Mouse (Mus musculus): ENCODE measurements around the gene Ush1c. TPM values are rescaled to one million over a fixed set of nuclear protein-coding genes. Genes with fewer than 3 reads are reported as not detected.

The Ush1c gene
- polyA plus RNA-seq, 1 experiment from 2014 or later = 2.5 TPM

GRCm38 (mm10) chr7:46240091-46240490, 1.8 kb upstream of the Ush1c start:
- no peak overlapping the region for H3K9ac ChIP-seq
- H3K36me3 ChIP-seq (replicated peaks) = no peaks in the 10 kb centered on the region
- H3K9me3 ChIP-seq = no peaks in the 10 kb centered on the region
- ATAC-seq (ENCODE audit: low FRiP score) = no peak
- peaks cover 4% of the 10 kb centered on the region; the same call in 1 of the 2 replicates for H3K27me3 ChIP-seq
- H3K4me1 ChIP-seq = peaks cover 18% of the 10 kb centered on the region
- H3K4me3 ChIP-seq (replicated peaks) = no peak overlapping the region
- H3K27ac ChIP-seq = no peak overlapping the region
- H3K4me2 ChIP-seq = no peak overlapping the region
- 91% methylated on average over 4 of the region's 4 CpGs for whole genome bisulfite sequencing

GRCm38 (mm10) chr7:46237192-46237591, 1.1 kb downstream of the Ush1c start:
- H3K9ac ChIP-seq = no peak overlapping the region
- H3K9me3 ChIP-seq = no peaks in the 10 kb centered on the region
- no peak overlapping the region for H3K4me3 ChIP-seq (replicated peaks)
- no peak for ATAC-seq (ENCODE audit: low FRiP score)
- no peak overlapping the region for H3K4me2 ChIP-seq
- peaks cover 4% of the 10 kb centered on the region; the same call in 1 of the 2 replicates for H3K27me3 ChIP-seq
- H3K4me1 ChIP-seq = peaks cover 18% of the 10 kb centered on the region
- no peaks in the 10 kb centered on the region for H3K36me3 ChIP-seq (replicated peaks)
- 78% methylated on average over 7 of the region's 7 CpGs for WGBS
- no peak overlapping the region for H3K27ac ChIP-seq

GRCm38 (mm10) chr7:46236363-46236762, 1.9 kb downstream of the Ush1c start:
- Histone ChIP-seq H3K27me3 (peaks cover 4% of the 10 kb centered on the region; the same call in 1 of the 2 replicates), H3K4me3 (replicated peaks) (no peak overlapping the region), H3K27ac (no peak overlapping the region), H3K4me1 (peaks cover 18% of the 10 kb centered on the region), H3K9me3 (no peaks in the 10 kb centered on the region), H3K36me3 (replicated peaks) (no peaks in the 10 kb centered on the region), H3K9ac (no peak overlapping the region), H3K4me2 (peak overlapping the region; percentile 8)
- ATAC-seq (ENCODE audit: low FRiP score) = no peak
- WGBS = 77% methylated on average over 15 of the region's 15 CpGs

GRCm38 (mm10) chr7:46235948-46236347, 2.4 kb downstream of the Ush1c start:
- Histone ChIP-seq H3K4me2 (peak overlapping the region; percentile 8), H3K27me3 (peaks cover 4% of the 10 kb centered on the region; the same call in 1 of the 2 replicates), H3K4me1 (peaks cover 18% of the 10 kb centered on the region), H3K9me3 (no peaks in the 10 kb centered on the region), H3K36me3 (replicated peaks) (no peaks in the 10 kb centered on the region), H3K4me3 (replicated peaks) (no peak overlapping the region), H3K9ac (no peak overlapping the region), H3K27ac (peak overlapping the region; percentile 36; the same call in 1 of the 2 replicates)
- WGBS = 76% methylated on average over 18 of the region's 18 CpGs
- ATAC-seq (ENCODE audit: low FRiP score) = peak; percentile 49; the same call in 1 of the 2 replicates

- Histone ChIP-seq H3K27me3 (no peaks in the 10 kb centered on the region), H3K4me3 (replicated peaks) (no peak overlapping the region), H3K4me2 (no peak overlapping the region), H3K9me3 (no peaks in the 10 kb centered on the region), H3K36me3 (replicated peaks) (no peaks in the 10 kb centered on the region), H3K27ac (no peak overlapping the region), H3K9ac (no peak overlapping the region), H3K4me1 (peaks cover 15% of the 10 kb centered on the region)
- WGBS = 79% methylated on average over 4 of the region's 4 CpGs
- no peak for ATAC-seq (ENCODE audit: low FRiP score)
These were observed 11.4 kb downstream of the Ush1c start for GRCm38 (mm10) chr7:46226936-46227335.

GRCm38 (mm10) chr7:46226253-46226652, 12.1 kb downstream of the Ush1c start:
- 26% methylated on average over 7 of the region's 7 CpGs for WGBS
- H3K27ac ChIP-seq = no peak overlapping the region
- H3K27me3 ChIP-seq = no peaks in the 10 kb centered on the region
- no peak overlapping the region for H3K9ac ChIP-seq
- H3K4me3 ChIP-seq (replicated peaks) = no peak overlapping the region
- no peak overlapping the region for H3K4me2 ChIP-seq
- H3K4me1 ChIP-seq = peaks cover 15% of the 10 kb centered on the region
- H3K36me3 ChIP-seq (replicated peaks) = no peaks in the 10 kb centered on the region
- no peaks in the 10 kb centered on the region for H3K9me3 ChIP-seq
- no peak for ATAC-seq (ENCODE audit: low FRiP score)

GRCm38 (mm10) chr7:46220591-46221129, 17.6 kb downstream of the Ush1c start:
- Histone ChIP-seq H3K4me3 (replicated peaks) (no peak overlapping the region), H3K4me2 (no peak overlapping the region), H3K9me3 (no peaks in the 10 kb centered on the region), H3K9ac (no peak overlapping the region), H3K27me3 (0 out of 2 replicates have a peak, but pooled peaks cover 4% of the 10 kb centered on the region), H3K4me1 (no peaks in the 10 kb centered on the region), H3K27ac (no peak overlapping the region), H3K36me3 (replicated peaks) (no peaks in the 10 kb centered on the region)
- ATAC-seq (ENCODE audit: low FRiP score) = no peak
- 76% methylated on average over 8 of the region's 8 CpGs for whole genome bisulfite sequencing

GRCm38 (mm10) chr7:46218415-46218814, 19.9 kb downstream of the Ush1c start:
- 0 out of 2 replicates have a peak, but pooled peaks cover 4% of the 10 kb centered on the region for H3K27me3 ChIP-seq
- ATAC-seq (ENCODE audit: low FRiP score) = peak; percentile 79
- 15% methylated on average over 11 of the region's 11 CpGs for WGBS
- H3K27ac ChIP-seq = no peak overlapping the region
- H3K4me1 ChIP-seq = 0 out of 2 replicates have a peak, but pooled peaks cover 2% of the 10 kb centered on the region
- no peak overlapping the region for H3K4me2 ChIP-seq
- no peaks in the 10 kb centered on the region for H3K9me3 ChIP-seq
- H3K4me3 ChIP-seq (replicated peaks) = no peak overlapping the region
- H3K36me3 ChIP-seq (replicated peaks) = no peaks in the 10 kb centered on the region
- H3K9ac ChIP-seq = no peak overlapping the region

GRCm38 (mm10) chr7:46216481-46216880, 21.8 kb downstream of the Ush1c start:
- ATAC-seq (ENCODE audit: low FRiP score) = no peak
- Histone ChIP-seq H3K9me3 (no peaks in the 10 kb centered on the region), H3K4me1 (peaks cover 8% of the 10 kb centered on the region; the same call in 1 of the 2 replicates), H3K27me3 (0 out of 2 replicates have a peak, but pooled peaks cover 4% of the 10 kb centered on the region), H3K4me3 (replicated peaks) (no peak overlapping the region), H3K9ac (no peak overlapping the region), H3K36me3 (replicated peaks) (no peaks in the 10 kb centered on the region), H3K4me2 (no peak overlapping the region), H3K27ac (no peak overlapping the region)
- 58% methylated on average over 2 of the region's 2 CpGs for WGBS

GRCm38 (mm10) chr7:46210276-46210675, 28.0 kb downstream of the Ush1c start:
- H3K9ac ChIP-seq = no peak overlapping the region
- no peak overlapping the region for H3K4me2 ChIP-seq
- no peak overlapping the region for H3K4me3 ChIP-seq (replicated peaks)
- H3K9me3 ChIP-seq = no peaks in the 10 kb centered on the region
- peaks cover 8% of the 10 kb centered on the region; the same call in 1 of the 2 replicates for H3K4me1 ChIP-seq
- 81% methylated on average over 6 of the region's 6 CpGs for WGBS
- no peak for ATAC-seq (ENCODE audit: low FRiP score)
- H3K27ac ChIP-seq = no peak overlapping the region
- no peaks in the 10 kb centered on the region for H3K36me3 ChIP-seq (replicated peaks)
- no peaks in the 10 kb centered on the region for H3K27me3 ChIP-seq

GRCm38 (mm10) chr7:46208131-46208530, 30.2 kb downstream of the Ush1c start:
- Histone ChIP-seq H3K27ac (no peak overlapping the region), H3K36me3 (replicated peaks) (no peaks in the 10 kb centered on the region), H3K4me3 (replicated peaks) (no peak overlapping the region), H3K4me2 (no peak overlapping the region), H3K9me3 (no peaks in the 10 kb centered on the region), H3K4me1 (peaks cover 4% of the 10 kb centered on the region; the same call in 1 of the 2 replicates), H3K27me3 (no peaks in the 10 kb centered on the region), H3K9ac (no peak overlapping the region)
- no peak for ATAC-seq (ENCODE audit: low FRiP score)
- 89% methylated on average over 8 of the region's 8 CpGs for WGBS

- no peaks in the 10 kb centered on the region for H3K36me3 ChIP-seq (replicated peaks)
- H3K9me3 ChIP-seq = no peaks in the 10 kb centered on the region
- H3K9ac ChIP-seq = no peak overlapping the region
- H3K27ac ChIP-seq = no peak overlapping the region
- H3K4me2 ChIP-seq = no peak overlapping the region
- no peak for ATAC-seq (ENCODE audit: low FRiP score)
- no peaks in the 10 kb centered on the region for H3K27me3 ChIP-seq
- peaks cover 14% of the 10 kb centered on the region for H3K4me1 ChIP-seq
- H3K4me3 ChIP-seq (replicated peaks) = no peak overlapping the region
- WGBS = 74% methylated on average over 6 of the region's 6 CpGs
These were observed 33.5 kb downstream of the Ush1c start for GRCm38 (mm10) chr7:46204775-46205174.

- H3K36me3 ChIP-seq (replicated peaks) = no peaks in the 10 kb centered on the region
- ATAC-seq (ENCODE audit: low FRiP score) = peak; percentile 72
- H3K9ac ChIP-seq = no peak overlapping the region
These were observed 34.2 kb downstream of the Ush1c start for GRCm38 (mm10) chr7:46204046-46204471.

More at GRCm38 (mm10) chr7:46204046-46204471, 34.2 kb downstream of the Ush1c start:
- Histone ChIP-seq H3K27ac (no peak overlapping the region), H3K4me1 (peaks cover 14% of the 10 kb centered on the region), H3K9me3 (no peaks in the 10 kb centered on the region), H3K4me3 (replicated peaks) (no peak overlapping the region), H3K4me2 (no peak overlapping the region), H3K27me3 (no peaks in the 10 kb centered on the region)
- 45% methylated on average over 11 of the region's 11 CpGs for WGBS

Data from forebrain, embryonic 12.5 days (tissue).